Mouse (Mus musculus) urinary bladder, postnatal 4 days (tissue): ENCODE results near the gene Rassf4.

ENCODE experiments used
- DNase-seq, 2 experiments: peaks; one replicate each; pipeline ENCODE4 v3.0.0; 2021 to 2022; ENCODE audit warnings: low spot score in 2 of 2

Rassf4 gene

DNA sequence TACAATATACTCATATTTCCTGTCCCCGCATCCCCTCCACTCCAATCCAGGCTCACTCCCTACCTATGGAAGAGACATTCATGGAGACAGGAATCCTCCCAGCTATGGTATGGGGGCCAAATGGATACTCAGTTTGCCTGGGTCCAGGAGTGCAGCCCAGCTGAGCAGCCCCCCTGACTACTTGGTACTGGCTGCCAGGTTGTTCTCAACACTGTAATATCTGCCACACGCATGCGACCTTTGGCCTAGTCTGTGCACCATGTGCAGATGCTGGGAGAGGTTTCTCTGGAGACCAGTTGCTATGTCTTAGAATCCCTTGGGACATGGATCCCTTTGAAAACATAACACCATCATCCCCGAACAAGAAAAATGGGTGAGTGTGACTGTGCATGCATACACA is 2.0 kb downstream of the Rassf4 start:
- no peak for DNase-seq

DNA sequence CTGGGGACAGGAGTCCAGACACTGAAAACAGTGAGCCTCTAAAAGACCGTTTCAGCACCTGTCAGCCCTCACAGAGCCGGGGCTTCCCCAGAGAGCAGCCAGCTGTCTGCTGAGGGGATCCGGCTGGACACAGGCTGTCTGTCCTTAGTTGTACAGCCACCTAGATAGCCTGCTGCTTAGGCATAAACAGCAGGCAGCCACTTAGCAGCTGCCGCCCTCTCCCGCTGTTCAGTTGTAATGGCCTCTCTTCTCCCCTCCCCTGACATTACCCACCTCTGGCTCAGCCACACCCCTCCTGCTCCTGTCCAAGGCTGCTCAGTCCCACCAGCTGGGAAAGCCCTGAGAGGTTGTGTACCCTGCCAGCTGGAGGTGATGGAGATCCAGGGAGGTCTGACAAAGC is 2.7 kb downstream of the Rassf4 start:
- DNase-seq: no peak

DNA sequence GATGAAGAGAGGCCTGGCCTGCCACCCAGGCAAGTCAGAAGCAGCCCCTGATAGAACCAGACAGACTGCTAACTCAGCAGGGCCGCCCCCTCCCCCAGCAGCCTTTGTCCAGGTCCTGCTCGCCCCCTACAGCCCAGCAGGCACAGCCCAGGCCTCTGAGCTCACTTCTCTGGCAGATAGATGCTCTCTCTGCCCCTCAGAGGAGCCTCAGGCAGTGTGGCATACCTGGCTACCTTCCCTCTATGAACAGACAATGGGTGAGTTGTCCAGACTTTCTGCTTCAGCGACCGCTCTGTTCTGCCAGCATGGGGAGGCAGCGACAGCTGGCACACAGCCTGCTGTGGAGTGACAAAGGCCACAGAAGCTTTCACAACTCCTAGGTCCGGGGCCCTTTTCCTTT is 3.6 kb downstream of the Rassf4 start:
- no peak for DNase-seq

DNA sequence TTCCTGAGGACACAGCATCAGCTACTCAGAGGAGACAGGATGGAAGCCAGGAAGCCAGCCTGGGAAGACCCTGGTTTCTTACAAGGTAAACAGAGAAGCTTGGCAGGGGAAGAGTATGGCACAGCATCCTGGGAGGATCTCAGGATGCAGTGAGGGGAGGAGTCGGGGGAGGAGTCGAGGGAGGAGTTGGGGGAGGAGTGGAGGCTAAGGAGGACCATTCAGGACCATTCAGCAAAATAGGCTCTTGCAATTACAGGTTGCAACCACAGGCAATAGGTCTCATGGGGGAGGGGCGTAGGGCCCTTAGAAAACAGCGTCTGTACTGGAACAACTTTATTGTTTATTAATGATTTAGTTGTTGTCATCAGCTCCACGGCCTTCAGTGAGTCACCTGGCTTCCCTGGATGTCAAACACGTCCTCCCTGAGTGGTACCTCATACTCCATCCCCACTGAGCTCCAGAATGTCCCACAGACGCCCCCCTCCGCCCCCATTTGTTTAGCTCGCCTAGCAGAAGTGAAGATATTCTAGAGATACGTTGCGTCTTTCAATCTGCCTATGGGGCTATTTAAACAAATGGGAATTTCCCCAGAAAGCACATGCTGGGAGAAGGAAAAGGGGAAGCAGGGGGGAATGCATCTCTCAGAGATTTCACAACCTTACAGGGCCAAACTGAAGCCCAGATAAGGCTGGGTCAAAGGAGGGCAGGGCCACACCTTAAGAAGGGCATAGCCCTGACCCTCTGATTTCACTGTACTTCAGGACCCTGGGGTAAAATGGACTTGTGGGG is 4.9 kb downstream of the Rassf4 start:
- no peak for DNase-seq

DNA sequence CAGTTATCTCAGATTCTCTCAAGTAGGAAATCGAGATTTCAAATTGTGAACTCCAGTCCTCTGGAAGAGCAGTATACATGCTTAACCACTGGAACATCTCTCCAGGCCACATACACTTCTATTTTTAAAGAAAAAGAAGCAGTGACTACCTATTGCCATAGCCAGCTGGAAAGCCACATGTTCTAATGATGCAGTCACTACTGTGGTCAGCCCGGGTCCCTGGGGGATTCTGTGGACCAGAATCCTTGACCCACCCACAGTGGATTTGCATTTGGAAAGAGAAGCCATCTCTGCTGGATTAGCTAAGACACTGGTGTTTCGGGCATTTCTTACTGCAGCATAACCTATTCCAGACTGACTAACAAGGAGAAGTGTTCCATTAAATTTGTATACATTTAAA is 6.4 kb downstream of the Rassf4 start:
- no peak for DNase-seq

DNA sequence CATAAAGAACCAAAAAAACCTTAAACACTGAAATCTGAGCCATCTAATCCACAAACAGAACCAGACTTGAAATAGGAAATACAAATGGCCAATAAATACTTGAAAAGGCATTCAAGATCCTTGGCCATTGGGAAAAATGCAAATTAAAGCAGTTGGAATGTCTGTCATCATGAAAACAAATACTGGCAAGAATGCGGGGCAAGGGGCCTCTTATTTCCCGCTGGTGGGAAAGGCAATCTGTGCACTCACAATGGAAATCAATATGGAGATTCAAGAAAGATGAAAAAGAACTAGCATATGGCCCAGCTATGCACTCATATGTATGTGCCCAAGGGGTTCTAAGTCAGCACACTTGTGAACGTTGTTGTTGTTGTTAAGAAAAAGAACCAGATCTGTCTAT is 6.9 kb downstream of the Rassf4 start:
- no peak for DNase-seq

DNA sequence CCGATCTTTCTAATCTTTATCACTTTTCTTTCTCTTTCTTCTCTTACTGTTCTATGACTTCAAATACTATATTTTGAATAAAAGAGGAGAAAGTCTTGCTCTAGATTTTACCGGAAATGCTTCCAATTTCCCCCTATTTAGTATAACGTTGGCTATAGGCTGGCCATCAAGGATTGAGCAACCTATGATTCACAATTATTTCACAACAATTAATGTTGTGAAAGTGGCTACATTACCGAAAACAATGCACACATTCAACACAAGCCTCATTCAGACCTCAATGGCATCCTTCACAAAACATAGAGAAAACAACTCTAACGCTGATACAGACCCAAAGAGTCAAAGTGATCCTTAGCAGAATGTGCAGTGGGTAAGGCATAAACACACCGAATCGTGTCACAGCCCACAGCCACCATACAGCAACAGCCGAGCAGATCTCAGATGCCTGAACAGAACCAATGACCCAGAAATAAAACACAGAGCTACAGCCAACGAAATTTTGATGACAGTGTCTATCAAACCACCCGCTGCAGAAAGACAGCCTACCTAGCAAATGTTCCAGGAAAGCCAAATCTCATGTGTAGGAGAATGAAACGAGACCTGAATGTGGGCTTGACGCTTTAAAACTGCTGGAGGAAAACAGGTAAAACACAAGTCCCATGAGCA is 7.5 kb downstream of the Rassf4 start:
- DNase-seq: no peak

DNA sequence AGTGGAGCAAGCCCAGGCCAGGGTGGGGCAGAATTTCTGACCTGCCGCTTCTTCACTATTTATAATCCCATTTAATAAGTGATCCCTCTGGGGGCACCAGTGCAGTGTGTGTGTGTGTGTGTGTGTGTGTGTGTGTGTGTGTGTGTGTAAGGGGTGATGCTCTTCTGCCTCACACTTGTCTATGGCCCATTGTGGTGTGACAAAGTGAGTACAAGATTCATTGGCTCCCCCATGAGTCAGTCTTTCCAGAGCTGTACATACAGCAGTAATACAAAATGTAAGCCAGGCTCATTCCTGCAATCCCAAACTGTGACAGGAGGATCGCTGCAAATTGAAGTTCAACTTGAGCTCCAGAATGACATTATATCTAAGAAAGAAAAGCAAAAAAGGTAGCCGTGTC is 8.9 kb downstream of the Rassf4 start:
- no peak for DNase-seq

DNA sequence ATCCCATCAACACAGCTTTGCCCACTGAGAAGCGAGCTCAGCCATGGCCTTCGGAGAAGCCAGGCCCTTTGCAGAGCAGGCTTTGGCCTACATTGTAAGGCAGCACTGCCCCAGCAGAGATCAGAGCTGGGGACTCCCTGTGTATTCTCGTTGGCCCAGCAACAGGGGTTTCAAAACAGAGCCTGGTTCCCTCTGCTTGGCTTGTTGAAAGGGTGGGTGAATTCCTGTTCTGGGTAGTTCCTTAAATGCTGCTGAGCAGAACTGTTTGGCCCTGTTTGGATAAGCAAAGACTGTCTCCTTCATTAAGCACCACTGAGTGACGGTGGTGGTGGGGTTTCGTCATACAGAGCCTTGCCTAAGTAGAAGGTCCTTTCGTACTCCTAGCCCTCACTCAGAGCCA is 9.7 kb downstream of the Rassf4 start:
- DNase-seq: no peak

DNA sequence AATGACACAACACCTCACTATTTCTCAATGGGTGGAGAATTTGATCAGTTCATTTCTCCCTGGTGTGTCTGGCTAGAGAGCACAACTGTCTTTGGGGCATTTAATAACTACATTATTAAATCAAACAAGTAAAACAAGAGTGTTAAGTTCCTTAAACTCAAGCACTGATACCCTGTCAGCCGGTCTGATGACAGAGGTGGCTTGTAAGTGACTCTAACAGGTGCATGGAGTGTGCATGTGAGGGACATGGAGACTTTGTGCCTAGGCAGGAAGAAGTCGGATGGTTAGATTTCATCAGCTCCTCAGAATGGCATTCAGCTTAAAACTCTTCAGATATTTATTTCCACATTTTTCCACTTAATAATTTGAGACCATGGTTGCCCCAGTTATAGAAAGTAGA is 10.4 kb downstream of the Rassf4 start:
- DNase-seq: no peak

DNA sequence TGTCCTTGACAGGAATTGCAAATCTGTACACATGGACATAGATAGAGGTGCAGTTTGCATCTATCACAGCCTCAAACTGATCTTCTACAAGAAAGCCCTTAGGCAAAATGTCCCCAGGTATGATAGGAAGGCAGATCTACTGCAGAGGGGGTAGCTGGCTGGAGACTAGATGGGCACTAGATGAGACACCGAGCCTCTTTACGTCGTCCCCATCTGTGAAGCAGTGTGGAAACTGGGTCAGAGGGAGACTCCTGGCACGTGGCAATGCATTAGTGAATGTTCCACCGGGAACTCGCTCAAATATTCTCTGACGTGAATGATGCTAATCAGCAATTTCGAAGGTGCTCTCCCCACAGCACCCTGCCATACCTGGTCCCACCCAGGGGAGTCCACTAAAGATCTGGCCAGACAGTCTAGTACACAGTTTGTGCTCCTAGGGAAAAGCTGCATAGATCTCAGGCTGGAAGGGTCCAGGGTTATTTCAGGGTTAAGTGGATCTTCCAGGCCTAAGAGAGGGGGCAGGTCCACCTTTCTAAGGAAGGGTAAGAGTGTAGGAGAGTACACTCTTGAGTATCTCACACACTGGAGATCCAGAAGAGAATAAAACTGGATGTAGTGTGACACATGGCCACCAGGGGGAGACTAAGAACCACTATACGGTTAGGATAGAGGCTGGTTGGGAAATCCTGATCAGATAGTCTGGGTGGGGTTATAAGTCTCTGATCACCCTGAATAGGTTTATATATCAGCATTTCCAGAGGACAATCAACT is 19.9 kb downstream of the Rassf4 start:
- DNase-seq: no peak

DNA sequence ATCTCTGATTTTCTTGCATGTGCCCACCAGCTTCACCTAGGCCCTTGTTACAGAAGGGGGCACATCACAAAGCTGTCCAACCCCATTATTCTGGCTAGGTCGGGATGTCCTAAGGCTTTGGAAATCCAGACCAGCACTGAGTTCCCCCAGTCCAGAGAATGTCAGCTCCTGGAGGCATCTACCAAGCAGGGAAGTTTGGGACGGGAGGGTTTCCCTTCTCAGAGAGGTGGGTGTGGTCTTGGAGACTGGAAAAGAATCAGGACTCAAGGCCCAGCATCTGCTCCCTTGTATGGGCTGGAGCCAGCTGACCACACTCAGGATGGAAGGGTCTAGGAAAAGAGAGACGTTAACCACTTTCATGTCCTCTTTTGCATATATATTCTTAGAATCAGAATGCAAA is 20.6 kb downstream of the Rassf4 start:
- DNase-seq: no peak

DNA sequence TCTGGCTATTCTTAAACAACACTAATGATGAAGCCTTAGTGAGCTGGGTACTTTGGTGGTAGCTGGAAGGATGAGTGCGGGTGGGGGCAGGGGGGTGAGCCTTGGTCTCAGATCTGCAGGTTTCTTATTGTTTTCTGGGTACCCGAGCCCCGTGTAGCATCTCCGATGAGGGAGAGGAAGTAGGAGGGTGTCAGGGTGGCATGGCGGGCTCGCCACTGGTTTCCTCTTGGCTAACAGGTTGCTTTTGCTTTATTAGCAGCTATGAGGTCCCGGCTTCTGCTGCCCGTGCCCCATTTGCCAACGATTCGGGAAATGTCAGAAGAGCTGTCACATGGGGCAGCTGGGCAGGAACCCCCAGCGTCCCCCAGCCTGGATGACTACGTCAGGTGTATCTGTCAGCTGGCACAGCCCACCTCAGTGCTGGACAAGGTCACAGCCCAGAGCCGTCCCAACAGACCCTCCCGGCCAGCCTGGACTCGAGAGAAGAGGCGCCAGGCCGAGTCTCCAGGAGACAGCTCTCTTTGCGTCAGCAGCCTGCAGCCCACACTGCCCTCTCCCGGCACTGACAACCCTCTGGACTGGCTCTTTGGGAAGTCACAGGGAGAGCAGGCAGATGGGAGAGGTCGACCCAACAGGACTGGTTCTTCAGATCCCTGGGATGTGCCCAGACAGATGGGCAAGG is 22.2 kb downstream of the Rassf4 start:
- no peak for DNase-seq

DNA sequence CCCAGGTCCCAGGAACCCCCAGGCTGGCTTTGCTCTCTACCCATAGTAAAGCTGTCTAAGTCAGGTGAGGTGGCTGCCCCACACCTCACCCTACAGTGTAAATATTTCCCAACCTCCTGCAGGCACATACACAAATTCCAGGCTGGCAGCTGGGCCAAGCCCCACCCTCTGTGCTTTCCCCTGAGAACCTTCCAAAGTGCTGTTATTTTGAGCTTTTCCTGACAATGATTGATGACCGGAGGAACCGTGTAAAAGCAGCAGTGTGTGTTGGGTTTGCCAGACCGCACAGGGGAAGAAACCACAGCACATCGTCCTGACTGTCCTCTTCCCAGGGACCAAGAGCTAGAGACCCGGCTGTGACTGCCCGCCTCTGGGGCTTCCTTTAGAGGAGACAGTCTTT is 23.3 kb downstream of the Rassf4 start, which contains the start of gene Depp1:
Gene Depp1, plus strand, starts transcription at position 204 of the 400 bp plus-strand sequence.
- peak in 1 of 2 experiments; percentile 43 for DNase-seq

DNA sequence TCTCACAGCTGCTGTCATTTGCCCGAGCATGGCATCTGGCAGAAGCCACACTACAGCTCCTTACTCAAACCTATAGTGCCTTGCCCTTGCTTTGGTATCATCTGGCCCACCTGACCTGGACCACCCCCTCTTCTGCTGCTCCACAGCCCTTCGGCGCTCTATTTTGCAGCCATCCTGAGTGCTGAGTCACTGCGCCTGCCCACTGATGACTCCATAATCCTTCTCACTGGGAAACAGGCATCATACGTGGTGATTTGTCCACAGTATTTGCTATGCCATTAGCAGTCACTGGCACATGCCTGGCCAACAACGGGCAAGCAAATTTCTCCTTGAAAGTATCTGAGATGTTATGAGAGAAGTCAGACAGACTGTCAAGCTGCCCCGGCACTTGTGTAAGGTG is 23.9 kb downstream of the Rassf4 start:
- no peak for DNase-seq

DNA sequence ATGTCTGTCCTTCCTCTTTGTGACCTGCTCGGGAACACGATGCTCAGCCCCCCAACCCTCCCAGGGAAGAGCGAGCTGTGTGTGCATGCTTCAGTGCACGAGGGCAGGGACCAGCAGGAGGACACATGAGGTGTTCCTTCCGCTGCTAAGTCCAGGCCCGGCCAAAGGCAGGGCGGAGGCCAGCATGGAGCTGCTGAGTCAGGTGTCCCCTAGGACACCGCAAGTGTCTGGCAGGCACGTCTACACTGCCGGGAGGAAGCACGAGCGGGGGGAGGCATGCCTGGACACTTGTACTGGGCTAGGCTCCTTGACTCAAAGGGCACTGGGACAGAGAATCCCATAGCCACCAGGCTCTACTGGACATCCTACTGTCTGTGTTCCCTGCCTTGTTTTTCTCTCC is 26.0 kb downstream of the Rassf4 start:
- no peak for DNase-seq

DNA sequence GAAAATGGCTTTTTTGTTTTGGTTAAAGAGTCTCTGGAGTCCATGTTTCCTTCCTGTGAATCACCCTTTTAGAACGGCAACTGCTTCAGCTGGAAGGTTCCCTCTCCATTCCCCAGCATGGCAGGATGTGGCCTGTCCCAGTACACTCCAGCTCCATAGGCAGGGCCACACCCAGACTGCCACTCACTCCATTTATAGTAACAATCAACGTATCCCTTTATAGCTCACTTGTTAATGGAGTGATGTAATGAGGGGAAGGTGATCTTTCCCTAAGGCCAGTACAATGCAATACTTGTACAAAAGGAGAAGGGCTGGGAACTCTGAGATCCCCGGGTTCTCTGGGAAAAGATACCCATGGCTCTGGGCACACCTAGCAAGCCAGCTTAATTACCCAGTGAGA is 29.4 kb downstream of the Rassf4 start:
- no peak for DNase-seq

DNA sequence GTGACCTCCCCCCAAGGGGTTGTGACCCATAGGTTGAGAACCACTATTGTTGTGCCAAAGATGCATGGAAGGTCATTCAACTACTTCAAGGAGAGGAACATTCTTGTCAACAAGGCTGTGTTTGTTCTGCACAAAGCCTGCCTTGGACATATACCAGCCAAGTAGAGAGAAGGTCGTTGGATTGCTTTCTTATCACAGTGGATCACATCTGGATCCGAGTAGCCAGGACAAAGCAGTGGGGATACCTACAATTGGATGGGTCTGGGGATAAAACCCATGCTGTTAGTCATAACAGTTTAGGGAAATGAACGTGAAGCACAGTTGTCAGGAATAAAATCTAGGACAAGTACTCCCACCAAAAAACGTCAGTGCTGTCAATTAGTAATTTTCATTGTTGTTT is 29.9 kb downstream of the Rassf4 start:
- DNase-seq: no peak

DNA sequence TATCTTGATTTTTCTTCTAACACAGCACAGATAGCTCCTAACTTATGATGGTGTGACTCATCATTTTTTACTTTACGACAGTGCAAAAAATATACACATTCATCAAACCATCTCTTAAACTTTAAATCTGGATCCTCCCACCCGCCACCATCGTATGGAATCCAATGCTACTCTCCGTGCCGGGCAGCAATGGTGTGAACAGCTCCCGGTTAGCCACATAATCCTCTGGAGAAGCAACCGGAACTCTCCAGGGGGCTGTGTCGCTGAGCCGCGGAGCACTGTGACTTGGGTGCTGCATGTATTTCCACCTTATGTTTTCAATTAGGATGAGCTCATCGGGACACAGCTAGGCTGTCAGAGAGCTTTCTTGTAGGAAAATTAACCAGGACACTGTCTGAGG is 30.8 kb downstream of the Rassf4 start:
- no peak for DNase-seq

DNA sequence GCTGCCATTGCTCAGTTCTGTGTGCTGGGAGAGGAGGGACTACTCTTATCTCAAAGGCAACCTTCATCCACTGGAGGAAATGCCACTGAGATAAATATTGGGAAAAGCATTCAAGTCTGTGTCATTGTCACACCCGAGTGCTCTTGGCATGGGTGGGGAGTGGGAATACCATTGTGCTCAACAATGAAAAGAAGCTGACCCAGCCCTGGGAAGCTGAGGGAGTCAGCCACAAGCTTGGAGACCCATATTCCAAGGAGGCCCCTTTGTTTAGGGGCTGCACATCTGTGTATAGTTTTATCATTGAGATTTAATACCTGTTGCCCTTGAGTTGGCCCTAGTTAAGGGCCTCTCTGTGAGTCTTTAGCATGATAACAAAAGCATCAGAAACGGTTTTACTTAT is 34.1 kb downstream of the Rassf4 start:
- DNase-seq: no peak

DNA sequence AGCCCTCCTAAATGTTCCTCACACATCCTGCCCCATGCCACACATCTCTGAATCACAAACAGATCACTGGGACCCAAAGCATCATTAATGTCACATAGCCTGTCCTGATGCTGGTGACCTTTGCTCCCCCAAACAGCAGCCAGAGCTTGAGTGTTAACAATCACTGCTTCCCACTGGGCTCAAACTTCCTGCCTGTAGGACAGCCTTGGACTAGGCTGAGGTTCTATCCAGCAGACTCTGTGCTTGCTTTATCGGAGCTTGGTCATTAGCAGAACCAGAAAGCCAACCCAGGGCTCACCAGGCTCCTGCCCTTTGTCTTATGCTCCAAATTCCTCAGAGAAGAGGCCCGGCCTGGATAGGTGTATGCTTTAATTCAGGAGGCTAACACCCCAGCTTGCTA is 34.9 kb downstream of the Rassf4 start:
- no peak for DNase-seq

DNA sequence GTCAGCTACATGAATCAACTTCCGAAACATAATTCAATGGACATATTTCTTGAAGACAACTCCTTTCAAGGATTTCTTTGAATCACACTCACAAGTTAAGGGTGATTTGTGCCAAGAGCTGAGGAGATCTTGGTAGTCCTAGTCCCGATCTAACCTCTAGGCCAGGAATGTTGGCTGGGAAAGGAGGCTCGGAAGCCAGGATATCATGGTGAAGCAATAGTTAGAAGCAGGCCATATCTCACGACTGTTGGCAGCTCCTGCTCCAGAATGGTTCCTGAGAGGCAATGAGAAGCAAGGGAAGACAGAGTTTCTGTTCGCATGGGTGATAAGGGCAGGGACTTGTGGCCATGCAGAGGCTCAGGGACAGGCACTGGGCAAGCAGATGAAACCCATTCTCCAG is 36.3 kb downstream of the Rassf4 start:
- DNase-seq: no peak
